ENCODE assay signal across 17 mouse cellular contexts in the genomic region with DNA sequence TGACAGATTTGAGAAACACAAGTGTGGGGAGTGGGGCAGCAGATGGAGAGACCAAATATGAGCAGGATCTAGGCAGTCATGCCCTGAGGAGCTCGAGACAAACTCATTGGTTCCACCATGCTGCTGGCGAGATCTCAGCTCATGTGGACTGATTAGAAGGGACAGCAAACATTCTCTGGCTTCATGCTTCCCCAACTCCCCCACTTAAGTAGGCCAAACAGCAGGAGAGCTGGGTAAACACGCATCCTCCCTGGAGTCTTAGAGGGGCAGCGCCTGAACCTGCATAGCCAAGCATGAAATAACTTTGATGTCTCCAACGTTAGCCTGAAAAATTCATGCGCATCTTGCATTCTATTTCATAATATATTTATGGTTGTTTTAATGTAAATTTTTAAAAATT.
"Had no signal": no experiment of that assay in that cellular context is flagged by ENCODE, and none has a peak within 500 bp of the region (broad histone marks: within the 10 kb centered on the region; RNA-seq: fewer than 3 reads in every experiment).

No protein-coding gene starts in this region.

- H3K4me1 ChIP-seq: midbrain, embryonic 10.5 days; stomach, embryonic 15.5 days had no signal

- H3K9ac ChIP-seq: liver, embryonic 14.5 days; lung, embryonic 14.5 days; neural tube, embryonic 13.5 days; neural tube, embryonic 15.5 days; stomach, embryonic 15.5 days had no signal

- DNase-seq: lung, adult 18-20 months; lung, embryonic 14.5 days; lung, postnatal 10 days; lung, postnatal 4 days; midbrain, embryonic 14.5 days; right cerebral cortex, postnatal 14 days; thymus, adult 2 months; thymus, postnatal 25 days; thymus, postnatal 4 days had no signal

- H3K9me3 ChIP-seq: midbrain, embryonic 10.5 days; neural tube, embryonic 13.5 days; neural tube, embryonic 15.5 days; stomach, embryonic 15.5 days had no signal

- H3K4me3 ChIP-seq: midbrain, embryonic 10.5 days; myocyte; neural tube, embryonic 13.5 days; neural tube, embryonic 15.5 days; stomach, embryonic 15.5 days had no signal

- H3K36me3 ChIP-seq: midbrain, embryonic 10.5 days; neural tube, embryonic 13.5 days; stomach, embryonic 15.5 days had no signal

- H3K27me3 ChIP-seq: neural tube, embryonic 13.5 days; neural tube, embryonic 15.5 days; stomach, embryonic 15.5 days had no signal

- H3K4me2 ChIP-seq: lung, embryonic 14.5 days; neural tube, embryonic 13.5 days; neural tube, embryonic 15.5 days; stomach, embryonic 15.5 days had no signal

- H3K27ac ChIP-seq: liver, embryonic 14.5 days; midbrain, embryonic 10.5 days; neural tube, embryonic 13.5 days; neural tube, embryonic 15.5 days; stomach, embryonic 15.5 days; stomach, postnatal 0 days had no signal

- ATAC-seq: midbrain, embryonic 16.5 days had no signal
